Mouse (Mus musculus): ENCODE measurements around the gene E430018J23Rik. TPM values are rescaled to one million over a fixed set of nuclear protein-coding genes. Genes with fewer than 3 reads are reported as not detected.
"Not testable (repeated sequence)": the region's sequence is repeated elsewhere in the genome, so short reads cannot be mapped to it uniquely, and the experiment has no call there.

Gene E430018J23Rik
- polyA plus RNA-seq, 1 experiment from 2014 or later, result 1.3 TPM

DNA sequence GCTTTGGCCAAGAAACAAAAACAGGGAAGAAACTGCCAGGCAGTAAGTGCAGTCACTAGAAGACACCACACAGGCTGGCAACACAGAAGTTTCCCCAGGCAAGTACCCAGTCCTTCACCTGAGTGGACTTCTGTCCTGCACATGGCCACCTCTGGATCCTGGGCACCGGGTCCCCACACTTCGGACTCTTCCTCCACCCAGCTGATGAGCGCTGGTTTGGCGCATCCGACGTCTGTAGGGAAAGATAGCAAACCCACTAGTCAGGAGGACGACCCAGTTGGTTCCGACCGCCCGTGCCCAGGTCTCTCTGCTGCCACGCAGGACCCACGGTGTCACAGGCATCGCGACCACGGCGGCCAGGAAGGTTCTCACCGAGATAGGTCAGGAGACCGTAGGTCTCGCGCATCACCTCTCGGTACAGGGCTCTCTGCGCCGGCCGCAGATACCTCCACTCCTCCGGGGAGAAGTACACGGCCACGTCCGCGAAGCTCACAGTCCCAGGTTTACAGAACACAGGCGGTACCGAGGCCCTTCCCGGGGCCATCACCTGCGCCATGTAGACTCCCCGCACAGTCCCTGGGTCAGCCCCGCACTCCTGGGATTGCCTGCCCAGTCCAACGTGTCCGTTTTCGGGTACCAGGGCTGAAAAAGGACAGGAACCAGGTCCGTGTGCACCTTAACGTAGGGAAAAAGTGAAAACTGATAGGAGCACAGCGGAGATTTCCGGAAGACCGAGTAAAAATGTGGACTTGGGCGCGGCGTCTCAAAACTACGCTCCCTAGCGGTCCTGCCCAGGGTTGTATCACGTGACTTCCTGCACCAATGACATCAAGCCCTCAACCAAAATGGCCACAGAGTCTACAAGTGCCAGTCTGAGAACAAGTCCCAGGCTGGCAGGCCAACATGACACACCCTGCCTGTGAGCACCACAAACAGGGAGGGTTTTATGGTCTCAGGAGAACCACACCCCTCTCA is 17.9 kb downstream of the E430018J23Rik start, which contains the start of gene Zfp747:
Zfp747 (minus strand) TSS at position 780 of the 975 bp plus-strand sequence.
- Histone ChIP-seq H3K27ac (peak within 1 kb of the TSS; percentile 75), H3K4me3 (replicated peaks) (peak within 1 kb of the TSS; percentile 79), H3K9ac (peak within 1 kb of the TSS; percentile 83), H3K4me2 (peak within 1 kb of the TSS; percentile 87), H3K36me3 (peaks cover 11% of the 10 kb centered on the region), H3K4me1 (replicated peaks) (peaks cover 34% of the 10 kb centered on the region)
- H3K27me3 ChIP-seq; H3K9me3 ChIP-seq (replicated peaks): not testable (repeated sequence)
- ATAC-seq (ENCODE audit: low read depth) (peak; percentile 97), DNase-seq (peak; percentile 95)
- WGBS (ENCODE audit: insufficient replicate concordance), result 2% methylated on average over 49 of the region's 49 CpGs

DNA sequence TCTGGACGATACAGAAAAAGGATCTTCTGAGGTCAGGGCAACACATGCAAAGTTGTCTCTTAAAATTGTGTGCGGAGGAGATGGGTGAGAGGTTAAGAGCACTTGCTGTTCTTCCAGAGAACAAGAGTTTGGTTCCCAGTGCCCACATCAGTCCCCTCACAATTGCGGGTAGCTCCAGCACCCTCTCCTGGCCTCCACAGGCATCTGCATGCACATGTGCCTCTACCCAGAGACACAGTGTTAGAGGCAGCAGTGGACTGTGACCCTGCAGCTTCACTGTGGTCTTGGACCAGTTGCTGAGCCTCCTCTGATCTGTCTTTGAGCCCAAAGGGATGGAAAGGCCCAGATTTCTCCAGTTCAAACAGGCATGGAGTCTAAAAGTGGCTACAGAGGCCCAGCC is 21.6 kb downstream of the E430018J23Rik start:
- not testable (repeated sequence) for H3K27me3 ChIP-seq; H3K27ac ChIP-seq; DNase-seq; H3K9me3 ChIP-seq (replicated peaks); H3K9ac ChIP-seq; H3K4me3 ChIP-seq (replicated peaks); H3K4me2 ChIP-seq; ATAC-seq (ENCODE audit: low read depth)
- 72% methylated on average over 3 of the region's 3 CpGs for WGBS (ENCODE audit: insufficient replicate concordance)
- peaks cover 11% of the 10 kb centered on the region for H3K36me3 ChIP-seq
- H3K4me1 ChIP-seq (replicated peaks), result peaks cover 20% of the 10 kb centered on the region

DNA sequence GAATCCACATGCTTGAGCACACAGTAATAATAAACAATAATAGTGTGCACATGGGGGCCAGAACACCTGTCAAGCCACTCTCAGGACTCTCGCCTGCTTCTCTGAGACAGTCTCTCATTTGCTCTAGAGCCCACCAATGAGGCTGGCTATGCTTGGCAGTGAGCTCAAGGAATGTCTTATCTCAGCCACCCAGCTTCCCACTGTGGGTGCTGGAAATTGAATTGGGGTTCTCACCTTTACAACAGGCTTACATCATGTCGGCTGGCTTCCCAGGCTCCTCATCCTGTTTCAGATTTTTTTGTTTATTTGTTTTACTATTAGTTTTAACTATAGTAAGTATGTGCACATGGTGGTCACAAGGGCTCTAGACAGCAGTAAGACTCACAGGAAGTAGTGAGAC is 22.2 kb downstream of the E430018J23Rik start:
- H3K36me3 ChIP-seq, result peaks cover 11% of the 10 kb centered on the region
- H3K27ac ChIP-seq, result no peak overlapping the region
- no peaks in the 10 kb centered on the region for H3K27me3 ChIP-seq
- no peak overlapping the region for H3K4me3 ChIP-seq (replicated peaks)
- H3K9ac ChIP-seq, result no peak overlapping the region
- no peak overlapping the region for H3K4me2 ChIP-seq
- whole genome bisulfite sequencing (ENCODE audit: insufficient replicate concordance), result 22% methylated on average over 2 of the region's 2 CpGs
- ATAC-seq (ENCODE audit: low read depth), result no peak
- H3K4me1 ChIP-seq (replicated peaks), result peaks cover 17% of the 10 kb centered on the region
- DNase-seq, result no peak
- no peaks in the 10 kb centered on the region for H3K9me3 ChIP-seq (replicated peaks)

DNA sequence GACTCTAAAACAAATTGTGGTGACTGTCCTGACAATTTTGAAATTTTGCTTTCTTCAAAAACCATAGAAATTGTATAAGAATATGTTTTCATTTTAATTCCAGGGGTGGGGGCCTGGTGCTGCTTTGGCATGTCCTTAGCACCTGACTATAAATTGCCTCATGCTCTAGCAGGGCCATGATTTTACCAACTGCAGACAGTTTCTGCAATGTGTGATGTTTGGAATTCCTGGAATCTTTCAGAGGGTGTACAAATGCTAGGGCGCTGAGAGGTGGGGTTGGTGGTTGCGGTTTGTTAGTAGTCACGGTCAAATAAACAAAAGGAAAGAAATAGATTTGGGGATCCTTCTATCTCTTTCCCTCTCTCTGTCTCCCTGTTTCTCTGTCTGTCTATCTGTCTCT is 27.2 kb downstream of the E430018J23Rik start:
- Histone ChIP-seq H3K4me2 (no peak overlapping the region), H3K9me3 (replicated peaks) (no peaks in the 10 kb centered on the region), H3K36me3 (no peaks in the 10 kb centered on the region), H3K4me1 (replicated peaks) (peaks cover 14% of the 10 kb centered on the region), H3K27ac (no peak overlapping the region), H3K4me3 (replicated peaks) (no peak overlapping the region), H3K9ac (no peak overlapping the region), H3K27me3 (peaks cover 21% of the 10 kb centered on the region)
- DNase-seq, result no peak
- WGBS (ENCODE audit: insufficient replicate concordance), result 68% methylated on average over 3 of the region's 3 CpGs
- ATAC-seq (ENCODE audit: low read depth), result no peak

DNA sequence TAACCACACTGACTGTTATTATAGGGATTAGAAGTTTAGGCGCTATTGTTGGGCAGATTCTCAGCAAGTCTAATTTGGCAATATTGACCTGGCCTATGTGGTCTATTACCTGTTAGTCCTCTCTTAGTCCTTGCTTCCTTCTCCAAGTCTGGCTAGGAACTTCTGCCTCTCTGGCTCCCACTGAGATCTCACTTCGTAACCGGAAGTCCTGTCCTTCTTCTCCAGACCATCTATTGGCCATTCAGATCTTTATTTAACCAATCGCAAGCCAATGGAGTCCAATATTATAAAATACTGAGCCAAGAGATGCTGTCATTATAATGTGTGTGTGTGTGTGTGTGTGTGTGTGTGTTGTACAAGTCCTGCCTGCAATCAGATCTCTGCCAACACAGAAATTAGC is 29.3 kb downstream of the E430018J23Rik start:
- Histone ChIP-seq H3K27ac (no peak overlapping the region), H3K4me3 (replicated peaks) (no peak overlapping the region), H3K36me3 (no peaks in the 10 kb centered on the region), H3K27me3 (peaks cover 28% of the 10 kb centered on the region), H3K9me3 (replicated peaks) (no peaks in the 10 kb centered on the region), H3K4me1 (replicated peaks) (peaks cover 12% of the 10 kb centered on the region), H3K9ac (no peak overlapping the region; the same call in 1 of the 2 replicates), H3K4me2 (no peak overlapping the region)
- DNase-seq (no peak), ATAC-seq (ENCODE audit: low read depth) (no peak)
- 72% methylated on average over 4 of the region's 4 CpGs for WGBS (ENCODE audit: insufficient replicate concordance)

DNA sequence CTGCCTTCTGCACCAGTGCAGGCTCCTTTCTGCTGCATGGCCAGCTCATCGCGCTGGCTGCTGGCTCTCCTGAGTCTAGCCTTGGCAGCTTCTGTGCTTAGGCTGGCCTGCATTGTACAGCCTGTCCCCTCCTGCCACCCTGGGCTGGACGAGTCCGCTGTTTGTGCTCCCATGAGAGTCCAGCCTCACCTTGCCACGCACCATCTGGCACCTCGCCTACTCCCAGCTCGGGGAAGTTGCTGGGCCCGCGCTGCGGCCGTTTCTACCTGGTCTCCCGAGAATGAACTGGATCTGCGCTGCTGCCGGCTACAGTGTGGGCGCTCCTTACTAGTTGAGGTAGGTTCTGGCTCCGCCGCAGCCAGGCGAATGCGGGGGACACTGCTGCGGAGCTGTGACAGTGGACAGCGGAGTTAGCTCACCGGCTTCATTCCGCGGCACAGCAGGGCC is 29.9 kb downstream of the E430018J23Rik start:
- peak overlapping the region; percentile 47 for H3K9ac ChIP-seq
- 13% methylated on average over 24 of the region's 24 CpGs for WGBS (ENCODE audit: insufficient replicate concordance)
- no peaks in the 10 kb centered on the region for H3K36me3 ChIP-seq
- DNase-seq (no peak), ATAC-seq (ENCODE audit: low read depth) (0 out of 2 replicates have a peak, but pooled peaks have one; percentile 26)
- H3K4me2 ChIP-seq, result peak overlapping the region; percentile 63
- peaks cover 31% of the 10 kb centered on the region for H3K27me3 ChIP-seq
- H3K4me1 ChIP-seq (replicated peaks), result peaks cover 12% of the 10 kb centered on the region
- no peak overlapping the region for H3K27ac ChIP-seq
- H3K4me3 ChIP-seq (replicated peaks), result peak overlapping the region; percentile 43
- H3K9me3 ChIP-seq (replicated peaks), result no peaks in the 10 kb centered on the region

DNA sequence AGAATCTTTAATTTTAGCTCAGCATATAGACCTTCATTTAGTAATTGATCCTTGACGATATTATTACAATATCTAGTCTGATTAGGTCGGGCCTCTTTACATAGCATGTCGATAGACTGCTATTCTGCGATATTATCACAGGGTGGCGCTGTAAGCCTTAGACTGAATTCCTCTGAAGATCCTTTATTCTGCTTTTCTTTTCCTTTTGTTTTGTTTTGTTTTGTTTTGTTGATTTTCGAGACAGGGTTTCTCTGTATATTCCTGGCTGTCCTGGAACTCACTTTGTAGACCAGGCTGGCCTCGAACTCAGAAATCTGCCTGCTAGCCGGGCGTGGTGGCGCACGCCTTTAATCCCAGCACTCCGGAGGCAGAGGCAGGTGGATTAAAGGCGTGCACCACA is 31.0 kb downstream of the E430018J23Rik start:
- H3K36me3 ChIP-seq; ATAC-seq (ENCODE audit: low read depth); H3K9ac ChIP-seq; DNase-seq; H3K9me3 ChIP-seq (replicated peaks); H3K27ac ChIP-seq: not testable (repeated sequence)
- Histone ChIP-seq H3K4me2 (peak overlapping the region; percentile 39), H3K4me1 (replicated peaks) (peaks cover 12% of the 10 kb centered on the region), H3K4me3 (replicated peaks) (peak overlapping the region; percentile 28), H3K27me3 (peaks cover 34% of the 10 kb centered on the region)
- 19% methylated on average over 13 of the region's 13 CpGs for WGBS (ENCODE audit: insufficient replicate concordance)

DNA sequence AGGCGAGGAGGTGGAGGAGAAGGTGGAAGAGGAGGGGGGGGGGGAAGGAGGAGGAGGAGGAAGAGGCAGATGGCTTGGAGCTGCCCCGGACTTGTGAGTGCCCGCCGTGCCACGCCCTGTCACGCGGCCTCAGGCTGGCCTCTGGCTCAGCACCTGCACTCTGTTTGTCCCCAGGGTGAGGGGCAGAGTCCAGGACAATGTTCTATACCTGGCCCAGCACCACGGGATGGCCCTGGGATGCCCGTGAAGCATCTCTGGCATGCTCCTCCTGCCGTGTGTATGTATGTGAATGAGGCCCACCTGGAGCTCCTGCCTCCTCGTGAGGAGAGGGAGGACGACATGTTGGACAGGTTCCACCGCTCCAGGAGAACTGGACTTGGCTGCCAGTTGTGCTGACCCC is 32.0 kb downstream of the E430018J23Rik start:
- Histone ChIP-seq H3K9ac (no peak overlapping the region), H3K27ac (no peak overlapping the region), H3K9me3 (replicated peaks) (no peaks in the 10 kb centered on the region), H3K4me3 (replicated peaks) (no peak overlapping the region), H3K4me2 (no peak overlapping the region), H3K4me1 (replicated peaks) (peaks cover 12% of the 10 kb centered on the region), H3K27me3 (peaks cover 40% of the 10 kb centered on the region), H3K36me3 (no peaks in the 10 kb centered on the region)
- peak; percentile 50; the same call in 1 of the 2 replicates for ATAC-seq (ENCODE audit: low read depth)
- WGBS (ENCODE audit: insufficient replicate concordance), result 49% methylated on average over 13 of the region's 13 CpGs
- DNase-seq, result no peak

DNA sequence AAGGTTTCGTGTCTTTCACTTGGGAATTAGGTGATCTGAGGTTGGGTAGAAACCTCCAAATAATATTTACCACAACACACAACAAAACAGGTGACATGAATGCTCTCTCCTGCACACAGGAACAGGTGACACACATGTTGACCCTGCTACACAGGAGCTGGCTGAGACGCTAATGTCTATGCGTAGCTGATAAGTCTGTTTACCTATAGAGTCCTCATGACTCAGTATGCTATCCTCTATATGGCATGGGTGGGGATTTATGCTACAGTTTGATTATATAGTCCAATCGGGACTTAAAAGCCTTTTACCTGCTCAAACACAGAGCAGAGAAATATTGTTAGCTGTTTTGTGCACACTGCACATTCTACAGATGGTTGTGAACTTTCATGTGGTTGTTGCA is 33.2 kb downstream of the E430018J23Rik start:
- ATAC-seq (ENCODE audit: low read depth) (no peak), DNase-seq (no peak)
- Histone ChIP-seq H3K27me3 (peaks cover 40% of the 10 kb centered on the region), H3K4me2 (no peak overlapping the region), H3K27ac (no peak overlapping the region), H3K9ac (no peak overlapping the region), H3K36me3 (no peaks in the 10 kb centered on the region), H3K4me3 (replicated peaks) (no peak overlapping the region), H3K9me3 (replicated peaks) (no peaks in the 10 kb centered on the region), H3K4me1 (replicated peaks) (peaks cover 12% of the 10 kb centered on the region)
- 54% methylated on average over 4 of the region's 4 CpGs for WGBS (ENCODE audit: insufficient replicate concordance)

DNA sequence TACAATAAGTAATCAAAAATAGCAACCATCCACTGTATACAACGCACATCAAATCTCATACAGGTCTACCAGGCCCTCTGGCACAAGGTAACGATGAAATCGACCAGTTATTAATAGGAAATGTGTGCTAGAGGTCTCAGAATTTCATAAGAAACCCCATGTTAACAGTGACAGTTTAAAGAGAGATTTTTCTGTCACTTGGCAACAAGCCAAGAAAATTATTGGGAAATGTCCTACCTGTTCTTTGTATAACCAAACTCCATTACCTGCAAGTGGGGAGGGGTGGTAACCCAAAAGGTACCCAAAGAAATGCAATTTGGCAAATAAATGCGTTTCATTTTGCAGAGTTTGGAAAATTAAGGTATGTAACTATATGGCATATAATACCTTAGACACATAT is 35.0 kb downstream of the E430018J23Rik start:
- WGBS (ENCODE audit: insufficient replicate concordance), result 54% methylated on average over 4 of the region's 4 CpGs
- DNase-seq (no peak), ATAC-seq (ENCODE audit: low read depth) (no peak)
- peaks cover 28% of the 10 kb centered on the region for H3K27me3 ChIP-seq
- no peak overlapping the region for H3K9ac ChIP-seq
- no peaks in the 10 kb centered on the region for H3K9me3 ChIP-seq (replicated peaks)
- H3K4me3 ChIP-seq (replicated peaks), result no peak overlapping the region
- no peak overlapping the region for H3K4me2 ChIP-seq
- no peaks in the 10 kb centered on the region for H3K36me3 ChIP-seq
- peaks cover 8% of the 10 kb centered on the region for H3K4me1 ChIP-seq (replicated peaks)
- no peak overlapping the region for H3K27ac ChIP-seq

DNA sequence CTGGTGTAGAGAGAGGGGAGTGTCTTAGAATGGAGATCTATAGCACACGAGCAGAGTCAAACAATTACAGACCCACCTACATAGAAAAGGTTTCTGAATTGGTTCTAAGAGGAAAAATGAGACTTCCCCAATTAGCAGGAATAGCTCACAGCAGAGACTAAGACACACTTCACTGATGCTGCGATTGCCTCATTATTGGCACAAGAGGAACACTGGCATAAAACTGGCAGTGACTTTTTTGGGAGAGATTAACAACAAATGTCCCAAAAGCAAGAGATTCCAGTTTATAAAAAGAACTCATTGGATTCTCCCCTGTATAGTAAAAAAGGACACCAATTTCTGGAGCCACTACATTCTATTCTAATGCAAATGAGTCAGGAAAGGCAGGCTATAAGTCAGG is 35.6 kb downstream of the E430018J23Rik start:
- Histone ChIP-seq H3K27me3 (peaks cover 25% of the 10 kb centered on the region), H3K4me1 (replicated peaks) (peaks cover 5% of the 10 kb centered on the region; the same call in 1 of the 2 replicates), H3K27ac (no peak overlapping the region), H3K36me3 (no peaks in the 10 kb centered on the region), H3K9me3 (replicated peaks) (no peaks in the 10 kb centered on the region), H3K4me3 (replicated peaks) (no peak overlapping the region), H3K9ac (no peak overlapping the region), H3K4me2 (no peak overlapping the region)
- 51% methylated on average over 2 of the region's 2 CpGs for WGBS (ENCODE audit: insufficient replicate concordance)
- no peak for DNase-seq
- ATAC-seq (ENCODE audit: low read depth), result no peak
